Mouse (Mus musculus) left cerebral cortex, postnatal 10 days (tissue): Measurements from ENCODE around the gene Sf3a2. TPM values are rescaled to one million over a fixed set of nuclear protein-coding genes. Genes with fewer than 3 reads are reported as not detected.
"Not testable (repeated sequence)": the region's sequence is repeated elsewhere in the genome, so short reads cannot be mapped to it uniquely, and the experiment has no call there.

ENCODE experiments used
- DNase-seq, 2 experiments: peaks; one replicate each; pipeline ENCODE4 v3.0.0; 2021 to 2022; ENCODE audit warnings: low spot score in 2 of 2, mixed read lengths in 1 of 2; ENCODE audit errors: extremely low spot score in 1 of 2
- intact Hi-C: fragments of 180-260 bp; cut with DNase I; formaldehyde crosslinking; loops from one replicate; pipeline ENCODE4 v1.15.1; 2025
- total RNA-seq, 2 experiments: library from RNA; stranded (reverse); gene quantifications; 2 replicates each; pipeline ENCODE4 v1.2.3; 2021

Sf3a2 gene
- total RNA-seq, 2 experiments from 2014 or later: 39.7 to 43.1 TPM

GRCm38 (mm10) chr10:80816303-80816702, 18.3 kb downstream of the Sf3a2 start:
- not testable (repeated sequence) for DNase-seq
- intact Hi-C loops: loop anchor here (5.0 kb wide), 1 partner anchor 181 kb away; no protein-coding TSS in a partner anchor

DNA sequence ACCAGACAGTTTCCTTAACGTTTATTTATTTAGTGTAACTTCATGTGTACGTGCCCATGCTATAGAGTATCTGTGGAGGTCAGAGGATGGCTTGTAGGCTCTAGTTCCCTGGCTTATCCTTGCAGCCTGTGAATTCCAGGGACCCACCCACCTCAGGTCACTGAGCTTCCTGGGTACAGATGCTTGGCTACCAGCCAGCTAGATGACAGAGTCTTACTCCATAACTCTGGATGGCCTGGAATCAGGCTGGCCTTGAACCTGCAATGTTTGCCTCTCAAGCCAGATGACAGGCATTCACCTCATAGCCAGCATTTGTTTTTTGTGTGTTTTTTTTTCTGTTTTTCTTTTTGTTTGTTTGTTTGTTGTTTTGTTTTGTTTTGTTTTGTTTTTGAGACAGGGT, 19.2 kb downstream of the Sf3a2 start:
- no peak for DNase-seq
- intact Hi-C loops: loop anchor here (5.0 kb wide), 1 partner anchor 180 kb away; no protein-coding TSS in a partner anchor

DNA sequence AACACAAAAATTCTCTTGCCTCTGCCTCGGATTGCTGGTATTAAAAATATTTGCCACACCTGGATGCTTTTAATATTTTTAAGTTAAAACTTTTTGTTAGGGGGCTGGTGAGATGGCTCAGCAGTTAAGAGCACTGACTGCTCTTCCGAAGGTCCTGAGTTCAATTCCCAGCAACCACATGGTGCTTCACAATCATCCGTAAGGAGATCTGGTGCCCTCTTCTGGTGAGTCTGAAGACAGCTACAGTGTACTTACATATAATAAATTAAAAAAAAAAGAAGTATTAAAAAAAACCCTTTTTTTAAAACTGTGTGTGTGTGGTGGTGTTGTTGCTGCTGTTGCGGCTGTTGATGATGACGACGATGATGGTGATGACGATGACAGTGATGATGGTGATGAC, 20.0 kb downstream of the Sf3a2 start:
- intact Hi-C loops: loop anchor here (5.0 kb wide), 1 partner anchor 179 kb away; no protein-coding TSS in a partner anchor
- not testable (repeated sequence) for DNase-seq

DNA sequence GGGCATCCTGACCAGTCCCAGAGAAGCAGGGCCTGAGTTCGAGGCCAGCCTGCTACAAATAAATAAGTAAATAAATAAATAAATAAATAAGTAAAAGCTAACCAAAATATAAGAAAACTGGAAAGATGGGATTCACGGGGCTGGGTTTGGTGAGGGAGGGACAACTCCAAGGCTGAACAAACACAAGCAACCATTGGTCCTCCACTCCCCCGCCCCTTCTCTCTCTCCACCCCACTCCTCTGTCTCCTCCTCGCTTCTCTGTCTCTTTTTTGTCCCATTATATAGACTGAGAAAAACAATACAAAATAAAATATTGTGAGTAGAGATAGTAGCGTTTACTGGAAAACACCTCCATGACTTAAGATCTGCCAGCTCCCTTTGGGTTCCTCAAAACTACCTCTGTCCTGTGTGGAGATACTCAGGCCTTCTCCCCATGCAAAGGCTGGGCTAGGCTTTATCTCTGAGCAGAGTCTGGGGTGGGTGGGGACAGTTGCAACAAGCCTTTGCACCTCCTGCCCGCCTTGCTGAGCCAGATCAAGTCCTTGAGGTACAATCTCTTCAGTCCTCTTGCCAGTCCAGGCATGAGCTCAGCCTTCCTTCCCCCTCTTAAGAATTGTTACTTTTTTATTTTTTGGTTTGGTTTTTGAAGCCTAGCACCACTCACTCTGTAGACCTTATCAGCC, 20.7 kb downstream of the Sf3a2 start:
- no peak for DNase-seq
- intact Hi-C loops: loop anchor here (5.0 kb wide), 1 partner anchor 179 kb away; no protein-coding TSS in a partner anchor

GRCm38 (mm10) chr10:80819406-80819805, 21.4 kb downstream of the Sf3a2 start:
- DNase-seq: no peak
- intact Hi-C loops: loop anchor here (5.0 kb wide), 1 partner anchor 178 kb away; no protein-coding TSS in a partner anchor

- DNase-seq: no peak
- intact Hi-C loops: loop anchor here (2.0 kb wide), 1 partner anchor 59 kb away; no protein-coding TSS in a partner anchor
Observed at GRCm38 (mm10) chr10:80821991-80822390, 24.0 kb downstream of the Sf3a2 start.

- DNase-seq: no peak
- intact Hi-C loops: loop anchor here (2.0 kb wide), 1 partner anchor 58 kb away; no protein-coding TSS in a partner anchor
Observed at GRCm38 (mm10) chr10:80822528-80822927, 24.5 kb downstream of the Sf3a2 start.

DNA sequence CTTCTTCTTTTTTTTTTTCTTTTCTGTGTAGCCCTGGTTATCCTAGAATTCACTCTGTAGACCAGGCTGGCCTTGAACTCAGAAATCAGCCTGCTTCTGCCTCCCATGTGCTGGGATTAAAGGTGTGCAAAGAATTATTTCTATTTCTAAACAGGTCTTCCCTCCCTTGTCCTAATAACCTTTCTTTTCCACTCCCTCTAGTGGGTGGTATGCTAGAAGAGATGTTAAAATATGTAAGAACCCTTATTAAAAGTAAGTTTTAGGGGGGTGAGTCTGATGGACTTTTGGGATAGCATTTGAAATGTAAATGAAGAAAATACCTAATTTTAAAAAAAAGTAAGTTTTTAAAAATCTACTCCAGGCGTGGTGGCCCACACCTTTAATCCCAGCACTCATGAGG, 25.3 kb downstream of the Sf3a2 start:
- no peak for DNase-seq
- intact Hi-C loops: loop anchor here (2.0 kb wide), 1 partner anchor 57 kb away; no protein-coding TSS in a partner anchor

DNA sequence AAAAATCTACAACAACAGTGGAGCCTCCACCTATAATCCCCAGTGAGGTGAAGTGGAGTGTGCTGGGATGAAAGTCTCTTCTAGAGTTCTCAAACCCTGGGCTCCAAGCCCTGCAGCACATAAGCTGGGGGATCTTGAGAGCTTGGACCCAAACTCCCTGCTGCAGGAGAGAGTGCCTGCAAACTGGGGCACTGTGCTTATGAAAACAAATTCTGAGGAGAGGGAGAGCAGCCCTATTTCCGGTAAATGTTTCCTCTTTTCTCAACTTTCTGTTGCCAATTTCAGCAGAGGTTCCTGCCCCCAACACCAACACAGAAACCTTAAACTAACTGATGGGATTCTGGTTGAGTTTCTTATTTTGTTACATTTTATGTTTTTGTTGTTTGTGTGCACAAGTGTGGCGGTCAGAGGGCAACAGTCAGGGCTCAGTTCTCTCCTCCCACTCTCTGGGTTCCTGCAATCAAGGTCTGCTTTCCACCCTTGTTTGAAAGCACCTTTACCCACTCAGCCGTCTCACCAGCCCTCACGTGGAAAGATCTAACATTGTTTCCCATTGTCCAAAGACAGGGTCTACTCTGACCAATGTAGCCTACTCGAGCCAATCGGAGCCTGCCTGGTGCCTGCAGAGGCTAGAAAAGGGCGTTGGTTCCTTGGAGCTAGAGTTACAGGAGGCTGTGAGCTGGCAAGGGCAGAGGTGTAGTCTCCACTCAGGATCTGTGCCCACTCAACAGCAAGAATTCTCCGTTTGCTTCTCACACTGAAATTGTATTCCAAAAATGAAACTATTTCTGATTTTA, 26.0 kb downstream of the Sf3a2 start:
- intact Hi-C loops: loop anchor here (2.0 kb wide), 1 partner anchor 57 kb away; no protein-coding TSS in a partner anchor

DNA sequence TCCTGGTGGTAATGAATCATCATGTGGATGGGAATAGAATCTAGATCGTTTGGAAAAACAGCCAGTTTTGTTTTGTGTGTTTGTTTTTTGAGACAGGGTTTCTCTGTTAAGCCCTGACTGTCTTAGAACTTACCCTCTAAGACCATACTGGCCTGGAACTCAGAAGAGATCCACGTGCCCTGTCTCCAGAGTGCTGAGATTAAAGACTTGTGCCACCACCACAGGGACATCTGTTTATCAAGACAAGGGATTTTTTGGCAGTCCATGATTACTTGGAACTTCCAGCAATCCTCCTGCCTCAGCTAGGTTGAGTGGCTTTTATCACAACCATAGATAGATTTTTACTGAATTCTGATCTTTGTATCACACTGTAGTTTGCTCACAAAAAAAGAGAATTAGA, 26.8 kb downstream of the Sf3a2 start:
- intact Hi-C loops: no loop called here

More for the DNA sequence above, 26.0 kb downstream of the Sf3a2 start:
- no peak for DNase-seq

GRCm38 (mm10) chr10:80826151-80827062, 28.4 kb downstream of the Sf3a2 start, which contains the start of gene Oaz1:
TSS of gene Oaz1 (plus strand) at chr10:80826656.
- intact Hi-C loops: no loop called here
- peak; percentile 99 for DNase-seq

More for the DNA sequence above, 26.8 kb downstream of the Sf3a2 start:
- no peak for DNase-seq

DNA sequence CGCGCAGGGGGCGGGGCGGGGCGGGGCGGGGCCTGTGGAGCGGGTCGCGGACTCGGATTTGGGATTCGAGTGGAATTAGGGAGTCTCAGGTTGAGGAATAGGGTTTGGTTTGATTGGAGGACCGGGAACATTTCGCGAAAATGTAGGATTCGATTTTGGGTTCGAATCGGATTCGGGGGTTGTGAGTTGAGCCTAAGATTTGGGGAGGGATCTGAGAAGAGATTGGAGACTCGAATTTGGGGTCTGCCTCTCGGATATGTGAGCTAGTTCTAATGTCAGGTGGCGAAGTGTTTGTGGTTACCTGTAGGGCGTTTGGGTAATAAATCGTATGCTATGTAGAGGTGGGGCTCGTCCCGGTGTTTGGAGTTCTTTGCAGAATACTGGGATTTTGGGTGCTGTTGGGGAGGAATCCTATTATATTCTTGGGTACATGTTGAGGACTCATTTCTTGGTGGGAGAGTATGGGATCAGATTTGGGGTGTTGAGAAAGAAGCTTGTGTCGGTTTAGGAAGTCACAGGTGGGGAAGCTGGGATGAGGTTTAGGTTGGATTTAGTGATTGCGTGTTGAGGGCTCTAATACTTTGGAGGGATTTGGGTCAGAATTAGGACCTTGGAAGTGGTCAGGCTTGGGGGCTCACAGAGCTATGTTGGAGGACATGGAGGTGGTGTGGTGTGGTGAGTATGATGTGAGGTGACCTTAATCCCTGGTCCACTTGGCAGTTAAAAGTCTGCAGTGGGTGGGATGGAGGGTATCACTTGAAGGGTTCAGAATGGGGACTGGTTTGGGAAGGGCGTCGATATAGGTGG, 29.3 kb downstream of the Sf3a2 start:
- no peak for DNase-seq
- intact Hi-C loops: no loop called here

DNA sequence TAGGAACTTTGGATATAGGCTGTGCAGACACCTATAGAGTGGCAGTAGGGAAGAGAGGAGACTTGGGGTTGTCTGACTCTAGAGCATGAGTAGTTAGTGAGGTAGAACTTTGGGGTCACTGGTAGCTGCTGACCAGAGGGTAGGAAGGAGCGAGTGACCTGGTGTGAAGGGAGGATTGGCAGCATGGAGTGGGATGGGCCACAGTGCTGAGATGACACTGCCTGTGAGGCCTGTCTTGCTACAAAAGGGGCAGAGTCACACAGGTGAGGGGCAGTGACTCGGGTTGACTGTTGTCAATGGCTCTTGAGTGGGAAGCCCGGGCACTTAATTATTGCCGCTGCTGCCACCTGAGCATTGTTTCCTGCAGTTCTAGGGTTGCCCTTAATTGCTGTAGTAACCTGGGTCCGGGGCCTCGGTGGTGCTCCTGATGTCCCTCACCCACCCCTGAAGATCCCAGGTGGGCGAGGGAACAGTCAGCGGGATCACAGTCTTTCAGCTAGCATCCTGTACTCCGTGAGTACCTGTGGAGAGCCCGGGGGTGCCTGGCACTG, 29.9 kb downstream of the Sf3a2 start:
- DNase-seq: no peak
- intact Hi-C loops: no loop called here

GRCm38 (mm10) chr10:80828587-80828986, 30.6 kb downstream of the Sf3a2 start:
- DNase-seq, intact Hi-C loops: not testable (repeated sequence)

DNA sequence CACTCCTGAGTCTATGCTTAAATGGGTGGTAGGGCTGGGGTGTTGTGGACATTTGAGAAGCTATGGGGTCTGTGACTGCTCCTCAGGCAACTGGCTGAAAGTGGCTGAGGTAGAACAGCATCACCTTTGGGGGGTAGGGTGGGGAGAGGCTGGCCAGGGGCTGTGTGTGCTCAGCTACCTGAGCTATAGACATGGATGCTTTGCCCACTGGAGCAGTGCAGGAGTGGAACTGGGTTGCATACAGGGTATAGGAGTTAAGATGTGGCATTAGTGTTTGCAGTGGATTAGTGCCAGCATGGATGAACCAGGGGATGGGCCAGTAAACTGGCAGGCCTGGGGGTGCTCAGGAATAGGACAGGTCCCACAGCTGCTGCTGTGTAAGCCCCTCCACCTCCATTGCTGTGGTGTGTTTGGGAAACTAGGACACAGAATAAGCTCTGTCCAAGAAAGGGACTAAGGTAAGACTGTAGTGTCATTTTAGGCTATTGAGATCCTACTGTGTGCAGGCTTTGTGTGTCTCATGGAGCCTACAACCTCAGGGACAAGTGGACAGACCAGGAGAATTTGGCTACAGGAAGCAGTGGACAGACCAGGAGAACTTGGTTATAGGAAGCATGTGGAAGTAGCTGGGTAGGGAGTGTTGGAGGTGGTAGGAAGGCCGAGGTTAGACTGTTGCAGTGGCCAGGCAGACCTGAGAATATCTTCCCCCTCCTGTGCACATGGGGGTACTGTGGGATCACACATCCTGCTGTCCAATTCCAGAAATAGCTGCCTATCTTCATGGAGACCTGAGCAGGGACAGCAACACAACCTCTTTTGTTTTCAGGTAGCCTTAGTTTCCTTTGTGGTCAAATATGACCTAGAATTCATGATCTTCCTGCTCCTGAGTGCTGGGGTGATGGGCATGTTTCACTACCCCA, 31.6 kb downstream of the Sf3a2 start:
- intact Hi-C loops: no loop called here
- no peak for DNase-seq

- intact Hi-C loops: no loop called here
- peak in 1 of 2 experiments; percentile 82 for DNase-seq
Observed at GRCm38 (mm10) chr10:80831136-80831535, 33.1 kb downstream of the Sf3a2 start.
